Mouse (Mus musculus) frontal cortex, postnatal 14 days (tissue): ENCODE results near the gene Srcap.
"Not testable (repeated sequence)": the region's sequence is repeated elsewhere in the genome, so short reads cannot be mapped to it uniquely, and the experiment has no call there.

Source experiments
- DNase-seq, 2 experiments: peaks; one replicate each; pipeline ENCODE4 v3.0.0; 2022; ENCODE audit warnings: low spot score in 2 of 2

The Srcap gene

GRCm38 (mm10) chr7:127489982-127490381, 21.8 kb upstream of the Srcap start:
- no peak for DNase-seq

- no peak for DNase-seq
Measured at GRCm38 (mm10) chr7:127491846-127492245, 19.9 kb upstream of the Srcap start.

GRCm38 (mm10) chr7:127494648-127495047, 17.1 kb upstream of the Srcap start:
- DNase-seq, result no peak

- no peak for DNase-seq
Measured at GRCm38 (mm10) chr7:127497382-127497781, 14.4 kb upstream of the Srcap start.

- DNase-seq, result no peak
Measured at GRCm38 (mm10) chr7:127498407-127498806, 13.4 kb upstream of the Srcap start.

DNA sequence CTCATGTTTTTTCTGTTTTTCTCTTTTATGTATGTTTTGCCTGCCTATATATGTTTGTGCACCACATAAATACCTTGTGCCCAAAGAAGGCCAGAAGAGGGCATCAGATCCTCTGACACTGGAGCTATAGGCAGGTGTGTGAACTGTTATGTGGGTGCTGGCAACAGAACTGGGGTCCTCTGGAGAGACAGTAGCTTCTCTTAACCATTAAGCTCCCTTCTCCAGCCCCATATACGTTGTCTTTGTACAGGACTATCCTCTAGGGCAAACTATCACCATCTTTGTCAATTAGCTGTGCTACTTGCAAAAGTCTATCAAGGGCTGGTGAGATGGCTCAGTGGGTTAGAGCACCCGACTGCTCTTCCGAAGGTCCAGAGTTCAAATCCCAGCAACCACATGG, 3.5 kb upstream of the Srcap start:
- DNase-seq, result no peak

GRCm38 (mm10) chr7:127509830-127510229, 2.0 kb upstream of the Srcap start:
- DNase-seq, result not testable (repeated sequence)

- no peak for DNase-seq
Measured at GRCm38 (mm10) chr7:127511241-127511640, 542 bp upstream of the Srcap start.

GRCm38 (mm10) chr7:127512231-127513015, 640 bp downstream of the Srcap start:
- DNase-seq, result peak; percentile 77 to 83

- peak in 1 of 2 experiments; percentile 20 for DNase-seq
Measured at GRCm38 (mm10) chr7:127513016-127513390, 1.2 kb downstream of the Srcap start.

DNA sequence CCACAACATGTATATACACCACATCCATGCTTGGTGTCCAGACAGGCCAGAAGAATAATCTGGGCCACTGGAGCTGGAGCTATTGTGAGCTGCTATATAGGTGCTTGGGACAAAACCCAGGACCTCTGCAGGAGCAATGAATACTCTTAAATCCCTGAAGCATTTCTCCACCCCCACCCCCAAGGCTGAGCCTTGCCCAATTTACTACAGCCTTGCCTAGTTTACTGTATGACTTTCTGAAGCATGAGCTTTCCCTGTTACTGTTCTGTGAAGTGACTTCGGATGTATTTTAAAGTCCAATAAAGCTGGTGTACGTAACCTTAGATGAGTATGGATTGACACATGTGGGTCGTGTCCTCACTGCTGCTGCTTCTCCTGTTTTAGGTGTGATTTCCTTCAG, 2.0 kb downstream of the Srcap start:
- DNase-seq, result no peak

GRCm38 (mm10) chr7:127515846-127516245, 4.1 kb downstream of the Srcap start:
- DNase-seq, result no peak

- DNase-seq, result no peak
Measured at GRCm38 (mm10) chr7:127516344-127516743, 4.6 kb downstream of the Srcap start.

- DNase-seq, result no peak
Measured at GRCm38 (mm10) chr7:127519284-127519683, 7.5 kb downstream of the Srcap start, which contains the start of gene Gm42715. Gene Gm42715, plus strand, starts transcription at chr7:127519584.

DNA sequence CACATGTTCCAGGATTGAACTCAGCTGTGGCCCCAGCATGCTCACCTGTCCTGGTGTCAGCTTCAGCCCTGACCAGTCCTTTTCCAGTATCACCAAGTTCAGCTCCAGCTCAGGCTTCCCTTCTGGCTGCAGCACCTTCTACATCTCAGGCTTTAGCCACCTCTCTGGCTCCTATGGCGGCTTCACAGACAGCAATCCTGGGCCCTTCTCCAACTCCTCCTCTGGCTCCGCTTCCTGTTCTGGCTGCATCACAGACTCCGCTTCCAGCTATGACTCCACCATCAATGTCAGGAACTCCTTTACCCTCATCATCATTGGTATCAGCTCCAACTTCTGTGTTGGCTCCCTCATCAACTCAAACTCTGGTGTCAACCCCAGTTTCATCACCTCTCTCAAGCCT, 29.9 kb downstream of the Srcap start:
- no peak for DNase-seq

DNA sequence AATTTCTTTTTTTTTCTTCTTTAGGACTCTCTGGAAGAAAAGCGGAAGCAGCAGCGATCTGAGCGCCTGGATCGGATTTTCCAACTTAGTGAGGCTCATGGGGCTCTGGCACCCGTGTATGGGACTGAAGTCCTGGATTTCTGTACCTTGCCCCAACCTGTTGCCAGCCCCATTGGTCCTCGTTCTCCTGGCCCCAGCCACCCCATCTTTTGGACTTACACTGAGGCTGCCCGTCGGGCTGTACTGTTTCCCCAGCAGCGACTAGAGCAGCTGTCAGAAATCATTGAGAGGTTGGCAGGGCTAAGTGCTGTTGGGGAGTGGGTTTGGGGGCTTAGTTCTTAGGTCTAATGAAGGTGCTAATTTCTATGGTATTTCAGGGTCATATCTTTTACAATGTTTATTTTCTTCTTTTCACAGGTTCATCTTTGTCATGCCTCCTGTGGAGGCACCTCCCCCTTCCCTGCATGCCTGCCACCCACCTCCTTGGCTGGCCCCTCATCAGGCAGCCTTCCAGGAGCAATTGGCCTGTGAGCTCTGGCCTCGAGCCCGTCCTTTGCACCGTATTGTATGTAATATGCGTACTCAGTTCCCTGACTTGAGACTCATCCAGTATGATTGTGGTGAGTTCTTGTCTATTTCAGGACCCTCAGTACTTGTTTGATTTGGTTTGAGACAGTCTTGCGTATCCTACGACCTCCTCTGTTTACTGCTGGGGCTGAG, 37.5 kb downstream of the Srcap start:
- DNase-seq, result no peak

DNA sequence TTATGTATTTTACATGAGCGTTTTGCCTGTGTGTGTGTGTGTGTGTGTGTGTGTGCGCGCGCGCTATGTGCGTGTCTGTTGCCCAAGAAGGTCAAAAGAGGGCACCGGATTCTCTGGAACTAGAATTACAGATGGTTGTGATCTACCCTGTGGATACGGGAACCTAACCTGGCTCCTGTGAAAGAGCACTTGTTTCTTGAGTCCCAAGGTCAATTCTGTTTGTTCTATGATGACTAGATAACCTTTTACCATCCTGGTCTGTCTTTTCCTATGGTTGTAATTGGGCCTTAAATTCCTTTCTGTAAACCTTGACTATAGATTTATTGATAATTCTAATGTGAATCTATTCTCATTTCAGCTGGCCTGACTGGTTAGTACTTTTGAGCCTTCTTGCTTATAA, 39.8 kb downstream of the Srcap start:
- DNase-seq, result no peak

DNA sequence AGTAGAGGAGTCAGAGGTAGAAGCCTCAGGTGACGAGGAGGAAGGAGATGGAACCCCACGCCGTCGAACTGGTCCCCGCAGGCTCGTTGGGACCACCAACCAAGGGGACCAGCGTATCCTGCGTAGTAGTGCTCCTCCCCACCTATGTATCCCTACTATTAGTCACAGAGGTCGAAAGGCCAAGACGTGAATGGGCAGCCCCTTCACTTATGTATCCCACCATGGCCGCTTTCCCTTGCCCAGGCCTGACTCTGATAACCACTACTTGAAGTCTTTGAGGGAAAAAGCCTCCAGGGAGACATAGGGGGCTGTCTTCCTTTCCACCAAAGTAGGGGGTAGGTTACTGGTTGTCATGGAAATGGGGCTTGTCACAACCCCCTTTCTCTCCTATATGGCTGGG, 48.8 kb downstream of the Srcap start:
- no peak for DNase-seq

- DNase-seq, result no peak
Measured at GRCm38 (mm10) chr7:127561340-127561858, 49.6 kb downstream of the Srcap start, which contains the start of gene Tmem265. Gene Tmem265, plus strand, starts transcription at chr7:127561390.

GRCm38 (mm10) chr7:127564381-127565150, 52.8 kb downstream of the Srcap start:
- no peak for DNase-seq

DNA sequence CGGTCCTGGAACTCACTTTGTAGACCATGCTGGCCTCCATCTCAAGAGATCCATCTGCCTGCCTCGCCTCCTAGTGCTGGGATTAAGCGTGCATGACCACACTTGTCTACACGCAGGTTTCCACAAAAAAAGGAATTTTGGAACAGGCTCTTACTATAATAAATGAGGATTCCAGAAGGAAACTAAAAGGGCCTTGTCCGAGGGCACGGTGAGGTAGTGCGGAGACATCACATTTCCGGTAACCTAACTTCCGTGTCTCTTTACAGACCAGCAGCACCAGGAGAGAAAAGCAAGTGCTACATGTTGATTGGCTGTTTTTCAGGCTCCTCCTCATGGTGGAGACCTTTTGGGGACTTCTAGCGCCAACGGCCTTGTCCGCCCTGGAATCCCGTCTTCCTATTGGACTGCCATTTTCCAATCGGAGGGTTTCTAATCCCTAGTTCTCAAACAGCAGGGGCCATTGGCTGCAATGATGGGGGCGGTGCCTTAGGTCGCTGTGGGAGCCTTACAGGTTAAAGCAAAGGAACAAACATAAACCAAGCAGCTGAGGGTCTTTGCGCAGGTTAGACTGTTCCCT, 61.2 kb downstream of the Srcap start, which contains the start of gene Phkg2:
Gene Phkg2 (plus strand): TSS at position 446 of the 577 bp plus-strand sequence.
- peak; percentile 88 to 95 for DNase-seq
